Mouse (Mus musculus) megakaryocyte, embryonic 14.5 days (primary cell): ENCODE data around the gene Gng7. TPM values are rescaled to one million over a fixed set of nuclear protein-coding genes. Genes with fewer than 3 reads are reported as not detected.
A peak's percentile ranks its signal among the peaks of the same experiment; 100 is the strongest.

Experiments used
- H3K27me3 ChIP-seq: replicated peaks from 2 replicates; pipeline ENCODE3; 2012; ENCODE audit warnings: inconsistent platforms
- H3K36me3 ChIP-seq: replicated peaks from 2 replicates; pipeline ENCODE3; 2012; ENCODE audit warnings: low read length, inconsistent platforms, mixed read lengths
- H3K4me1 ChIP-seq: 2 replicates; pipeline ENCODE4 v1.6.1; 2012; ENCODE audit warnings: inconsistent platforms
- H3K4me3 ChIP-seq: replicated peaks from 2 replicates; pipeline ENCODE3; 2012; ENCODE audit warnings: moderate library complexity, mild to moderate bottlenecking, inconsistent platforms
- H3K9me3 ChIP-seq: 2 replicates; pipeline ENCODE4 v1.6.1; 2012; ENCODE audit warnings: inconsistent platforms
- FLI1 ChIP-seq: IDR thresholded peaks from 2 replicates; pipeline ENCODE4 v1.6.1; 2012; ENCODE audit warnings: low read length, inconsistent platforms, mixed read lengths
- GATA1 ChIP-seq: IDR thresholded peaks from 3 replicates; pipeline ENCODE4 v1.6.1; 2012; ENCODE audit warnings: mixed read lengths, low read length, inconsistent platforms, borderline replicate concordance
- polyA plus RNA-seq: library from polyadenylated mRNA; stranded (reverse); fragments of >175 nt; gene quantifications from 2 replicates; pipeline ENCODE4 v1.2.3, GENCODE M21; 2012; ENCODE audit warnings: low replicate concordance; ENCODE audit not compliant: insufficient read depth

The Gng7 gene
- polyA plus RNA-seq, 1 experiment: 0.41 TPM

- no peaks in the 10 kb centered on the region for H3K36me3 ChIP-seq
- peaks cover 59% of the 10 kb centered on the region for H3K4me1 ChIP-seq
- no peak for TF ChIP-seq GATA1
- TF ChIP-seq FLI1: no peak
- no peak overlapping the region for H3K4me3 ChIP-seq
- no peaks in the 10 kb centered on the region for H3K9me3 ChIP-seq
- H3K27me3 ChIP-seq: no peaks in the 10 kb centered on the region
These were observed 89.3 kb downstream of the Gng7 start for GRCm38 (mm10) chr10:80925472-80925871.

- Histone ChIP-seq H3K4me1 (peaks cover 62% of the 10 kb centered on the region), H3K36me3 (no peaks in the 10 kb centered on the region), H3K27me3 (peaks cover 3% of the 10 kb centered on the region), H3K9me3 (no peaks in the 10 kb centered on the region), H3K4me3 (peak overlapping the region; percentile 82)
- TF ChIP-seq GATA1 (no peak), FLI1 (no peak)
These were observed 92.8 kb downstream of the Gng7 start for GRCm38 (mm10) chr10:80921923-80922322.

GRCm38 (mm10) chr10:80917779-80918434, 96.8 kb downstream of the Gng7 start, which contains the start of gene Lmnb2:
Lmnb2 (minus strand) TSS chr10:80918245.
- no peaks in the 10 kb centered on the region for H3K9me3 ChIP-seq
- H3K4me3 ChIP-seq: peak within 1 kb of the TSS; percentile 98
- H3K27me3 ChIP-seq: peaks cover 3% of the 10 kb centered on the region
- H3K36me3 ChIP-seq: peaks cover 17% of the 10 kb centered on the region
- peaks cover 78% of the 10 kb centered on the region for H3K4me1 ChIP-seq
- TF ChIP-seq FLI1 (no peak), GATA1 (no peak)

GRCm38 (mm10) chr10:80917336-80917778, 97.4 kb downstream of the Gng7 start:
- no peaks in the 10 kb centered on the region for H3K9me3 ChIP-seq
- H3K4me1 ChIP-seq: peaks cover 78% of the 10 kb centered on the region
- H3K4me3 ChIP-seq: peak overlapping the region; percentile 98
- TF ChIP-seq GATA1: no peak
- TF ChIP-seq FLI1: no peak
- H3K36me3 ChIP-seq: peaks cover 21% of the 10 kb centered on the region
- peaks cover 3% of the 10 kb centered on the region for H3K27me3 ChIP-seq

DNA sequence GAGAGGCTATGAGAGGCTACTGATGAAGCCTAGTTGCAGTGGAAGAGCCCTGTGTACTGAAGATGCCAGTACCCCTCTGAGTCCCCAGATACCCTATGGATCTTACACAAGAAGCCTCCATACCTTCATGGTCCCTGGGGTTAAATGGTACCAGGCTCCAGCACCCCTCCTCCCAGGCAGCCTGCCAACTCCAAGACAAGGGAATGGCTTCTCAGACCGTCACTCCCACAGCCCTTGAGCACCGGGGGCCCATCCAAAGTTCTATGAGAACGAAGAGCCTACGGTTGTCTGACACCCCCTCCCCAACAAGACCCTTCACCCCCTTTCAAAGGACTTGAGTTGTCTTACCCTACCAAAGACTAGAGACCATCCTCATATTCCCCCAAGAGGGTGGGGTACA, 99.0 kb downstream of the Gng7 start:
- peaks cover 37% of the 10 kb centered on the region for H3K36me3 ChIP-seq
- TF ChIP-seq FLI1 (no peak), GATA1 (no peak)
- H3K27me3 ChIP-seq: peaks cover 3% of the 10 kb centered on the region
- no peak overlapping the region for H3K4me3 ChIP-seq
- peaks cover 81% of the 10 kb centered on the region for H3K4me1 ChIP-seq
- no peaks in the 10 kb centered on the region for H3K9me3 ChIP-seq

- Histone ChIP-seq H3K4me3 (no peak overlapping the region), H3K4me1 (peaks cover 80% of the 10 kb centered on the region), H3K9me3 (no peaks in the 10 kb centered on the region), H3K36me3 (peaks cover 42% of the 10 kb centered on the region), H3K27me3 (peaks cover 3% of the 10 kb centered on the region)
- TF ChIP-seq FLI1 (no peak), GATA1 (no peak)
These were observed 99.5 kb downstream of the Gng7 start for GRCm38 (mm10) chr10:80915260-80915659.

- H3K4me3 ChIP-seq: no peak overlapping the region
- H3K36me3 ChIP-seq: peaks cover 52% of the 10 kb centered on the region
- no peaks in the 10 kb centered on the region for H3K9me3 ChIP-seq
- no peak for TF ChIP-seq GATA1
- TF ChIP-seq FLI1: no peak
- H3K4me1 ChIP-seq: peaks cover 72% of the 10 kb centered on the region
- H3K27me3 ChIP-seq: peaks cover 2% of the 10 kb centered on the region
These were observed 100.5 kb downstream of the Gng7 start for GRCm38 (mm10) chr10:80914253-80914656.

DNA sequence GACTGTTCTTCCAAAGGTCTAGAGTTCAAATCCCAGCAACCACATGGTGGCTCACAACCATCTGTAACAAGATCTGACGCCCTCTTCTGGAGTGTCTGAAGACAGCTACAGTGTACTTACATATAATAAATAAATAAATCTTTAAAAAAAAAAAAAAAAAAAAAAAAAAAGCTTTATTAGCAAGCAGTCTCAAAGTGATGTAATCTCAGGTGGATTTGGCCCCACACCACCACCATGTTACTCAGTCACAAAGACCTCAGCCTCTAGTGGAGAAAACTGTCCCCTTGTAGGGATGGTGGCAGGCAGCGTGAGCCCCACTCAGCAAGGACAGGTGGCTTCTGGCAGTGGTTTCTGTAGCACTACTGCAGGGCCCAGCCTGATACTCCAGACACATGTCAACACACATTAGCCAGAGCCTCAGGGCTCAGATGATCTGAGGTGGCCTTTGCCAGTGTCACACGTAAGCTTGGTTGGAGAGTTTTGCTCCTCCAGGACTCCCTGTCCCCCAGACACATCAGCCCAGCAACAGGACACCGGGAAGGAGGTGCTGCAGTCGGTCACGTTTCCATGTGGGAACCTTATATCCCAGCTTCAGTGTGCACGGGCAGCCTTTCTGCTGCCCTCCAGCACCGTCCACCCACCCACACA, 101.3 kb downstream of the Gng7 start:
- TF ChIP-seq FLI1 (no peak), GATA1 (no peak)
- H3K9me3 ChIP-seq: no peaks in the 10 kb centered on the region
- peaks cover 59% of the 10 kb centered on the region for H3K36me3 ChIP-seq
- no peak overlapping the region for H3K4me3 ChIP-seq
- no peaks in the 10 kb centered on the region for H3K27me3 ChIP-seq
- H3K4me1 ChIP-seq: peaks cover 65% of the 10 kb centered on the region

DNA sequence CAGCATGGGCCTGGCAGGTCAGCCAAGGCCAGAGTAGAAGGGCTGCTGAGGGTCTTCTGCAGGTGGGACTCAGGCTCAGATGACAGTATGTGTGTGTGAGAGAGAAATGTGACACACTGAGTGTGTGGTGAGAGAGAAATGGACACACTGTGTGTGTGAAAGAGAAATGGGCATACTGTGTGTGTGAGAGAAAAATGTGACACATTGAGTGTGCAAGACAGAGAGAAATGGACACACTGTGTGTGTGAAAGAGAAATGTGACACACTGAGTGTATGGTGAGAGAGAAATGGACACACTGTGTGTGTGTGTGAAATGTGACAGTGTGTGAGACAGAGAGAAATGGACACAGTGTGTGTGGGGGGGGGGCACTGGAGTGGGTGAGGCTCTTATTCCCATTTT, 102.9 kb downstream of the Gng7 start:
- H3K36me3 ChIP-seq: peaks cover 75% of the 10 kb centered on the region

GRCm38 (mm10) chr10:80911354-80911753, 103.4 kb downstream of the Gng7 start:
- TF ChIP-seq FLI1 (no peak), GATA1 (no peak)
- Histone ChIP-seq H3K27me3 (no peaks in the 10 kb centered on the region), H3K36me3 (peaks cover 77% of the 10 kb centered on the region), H3K4me1 (peaks cover 48% of the 10 kb centered on the region), H3K4me3 (no peak overlapping the region), H3K9me3 (no peaks in the 10 kb centered on the region)

More for the DNA sequence above, 102.9 kb downstream of the Gng7 start:
- Histone ChIP-seq H3K4me1 (peaks cover 52% of the 10 kb centered on the region), H3K9me3 (no peaks in the 10 kb centered on the region), H3K27me3 (no peaks in the 10 kb centered on the region), H3K4me3 (no peak overlapping the region)
- TF ChIP-seq FLI1: no peak
- TF ChIP-seq GATA1: no peak
